Comparison of ENCODE assay signal across 10 mouse cellular contexts in genomic region chr4:123758306-123758705, GRCm38 (mm10). TPM values are rescaled to one million over a fixed set of nuclear protein-coding genes. Genes with fewer than 3 reads are reported as not detected.
DNase-seq lines count a peak whose midpoint lies in the region; ATAC-seq and TF ChIP-seq lines count a peak whose summit lies in the region.
"Had no signal": no experiment of that assay in that cellular context is flagged by ENCODE, and none has a peak within 500 bp of the region (broad histone marks: within the 10 kb centered on the region; RNA-seq: fewer than 3 reads in every experiment).

No protein-coding gene starts in this region.

- no peak for TF ChIP-seq POLR2A in liver, adult 2 months (IDR thresholded peaks at IDR 0.05; ENCODE audit: extremely low read depth, insufficient read depth, low read length)

- H3K4me3 ChIP-seq in liver, adult 2 months (ENCODE audit: insufficient read depth, low read depth, low read length), result no peak overlapping the region
- H3K4me3 ChIP-seq in liver, embryonic 11.5 days (ENCODE audit: low read depth, low read length), result no peak overlapping the region
- no peak overlapping the region for H3K4me3 ChIP-seq in midbrain, embryonic 15.5 days
- H3K4me3 ChIP-seq: embryonic facial prominence, embryonic 13.5 days had no signal

- H3K27ac ChIP-seq in liver, adult 2 months (replicated peaks; ENCODE audit: insufficient read depth, low read depth, low read length), result no peak overlapping the region
- no peak overlapping the region for H3K27ac ChIP-seq in liver, embryonic 11.5 days (ENCODE audit: low read depth, low read length)
- H3K27ac ChIP-seq in midbrain, embryonic 15.5 days, result no peak overlapping the region
- H3K27ac ChIP-seq: embryonic facial prominence, embryonic 13.5 days had no signal

- H3K27me3 ChIP-seq in liver, adult 2 months (ENCODE audit: control insufficient read depth, insufficient read depth, low read length), result no peaks in the 10 kb centered on the region
- no peaks in the 10 kb centered on the region for H3K27me3 ChIP-seq in liver, embryonic 11.5 days (replicated peaks; ENCODE audit: control insufficient read depth, insufficient read depth, low read length)
- H3K27me3 ChIP-seq in midbrain, embryonic 15.5 days (replicated peaks), result no peaks in the 10 kb centered on the region
- H3K27me3 ChIP-seq: embryonic facial prominence, embryonic 13.5 days had no signal

- H3K9ac ChIP-seq in liver, adult 2 months (ENCODE audit: low read depth, low read length), result no peak overlapping the region
- H3K9ac ChIP-seq in liver, embryonic 11.5 days (ENCODE audit: low read depth, low read length), result no peak overlapping the region
- no peak overlapping the region for H3K9ac ChIP-seq in midbrain, embryonic 15.5 days
- H3K9ac ChIP-seq: embryonic facial prominence, embryonic 13.5 days had no signal

- no peak overlapping the region for H3K4me2 ChIP-seq in liver, embryonic 11.5 days
- no peak overlapping the region for H3K4me2 ChIP-seq in midbrain, embryonic 15.5 days
- H3K4me2 ChIP-seq: embryonic facial prominence, embryonic 13.5 days had no signal

- H3K36me3 ChIP-seq in liver, adult 2 months (ENCODE audit: control insufficient read depth, insufficient read depth, low read length), result no peaks in the 10 kb centered on the region
- no peaks in the 10 kb centered on the region for H3K36me3 ChIP-seq in liver, embryonic 11.5 days (ENCODE audit: control insufficient read depth, insufficient read depth, low read length)
- no peaks in the 10 kb centered on the region for H3K36me3 ChIP-seq in midbrain, embryonic 15.5 days (replicated peaks)
- H3K36me3 ChIP-seq: embryonic facial prominence, embryonic 13.5 days; G1E had no signal

- H3K9me3 ChIP-seq in liver, embryonic 11.5 days (ENCODE audit: control insufficient read depth, low read length), result no peaks in the 10 kb centered on the region
- no peaks in the 10 kb centered on the region for H3K9me3 ChIP-seq in midbrain, embryonic 15.5 days
- H3K9me3 ChIP-seq: embryonic facial prominence, embryonic 13.5 days; G1E had no signal

- no peaks in the 10 kb centered on the region for H3K4me1 ChIP-seq in liver, adult 2 months (ENCODE audit: control insufficient read depth, insufficient read depth, low read length)
- no peaks in the 10 kb centered on the region for H3K4me1 ChIP-seq in liver, embryonic 11.5 days (replicated peaks; ENCODE audit: control insufficient read depth, insufficient read depth, low read length)
- no peaks in the 10 kb centered on the region for H3K4me1 ChIP-seq in midbrain, embryonic 15.5 days
- H3K4me1 ChIP-seq: embryonic facial prominence, embryonic 13.5 days had no signal

- WGBS in liver, adult 2 months, result 38% methylated on average over 4 of the region's 4 CpGs
- WGBS in liver, embryonic 11.5 days, result 55% methylated on average over 4 of the region's 4 CpGs
- WGBS in midbrain, embryonic 15.5 days, result 61% methylated on average over 4 of the region's 4 CpGs

- peak; percentile 40 for TF ChIP-seq CTCF in liver, adult 2 months (IDR thresholded peaks at IDR 0.05; ENCODE audit: low read depth, low read length)

- H3K79me2 ChIP-seq in liver, adult 2 months (ENCODE audit: control insufficient read depth, insufficient read depth, low read length), result no peaks in the 10 kb centered on the region

- no peak for ATAC-seq in liver, embryonic 11.5 days (replicated peaks; ENCODE audit: low FRiP score)
- peak; percentile 78 for ATAC-seq in megakaryocyte-erythroid progenitor cell, adult 5-6 weeks (replicated peaks; ENCODE audit: low FRiP score, low TSS enrichment, poor library complexity, severe bottlenecking)
- ATAC-seq in midbrain, embryonic 15.5 days (replicated peaks), result no peak

- DNase-seq in adrenal gland, postnatal 25 days, result peak; percentile 9
- no peak for DNase-seq in adrenal gland, adult 8-10 months
- DNase-seq in liver, adult 2 months (ENCODE audit: extremely low read depth, low read depth, low spot score), result peak; percentile 59
- DNase-seq in liver, embryonic 11.5 days (ENCODE audit: low spot score), result no peak
- peak; percentile 46 for DNase-seq in embryo, embryonic 11 days
- DNase-seq in frontal cortex, postnatal 10 days (ENCODE audit: low spot score in 2 of 2), result no peak

RNA-seq across cellular contexts. Expression of gene Akirin1, which starts 8.2 kb away (rescaled TPM):
- total RNA-seq in adrenal gland, postnatal 25 days (2021), result 59.0 and 68.9 TPM in 2 replicates
- 10 to 100 TPM; 70.9 to 77.6 (median 71.6) TPM for total RNA-seq in adrenal gland, adult 8-10 months (2022)
- 12.2 and 14.4 TPM in 2 replicates for total RNA-seq in liver, adult 2 months (2014; rRNA removed)
- polyA plus RNA-seq in liver, adult 2 months (2012; rRNA removed), result 13.0 TPM in 2 replicates
- 39.8 and 49.1 TPM in 2 replicates for polyA plus RNA-seq in liver, embryonic 11.5 days (2014; fragmentation: Nextera tagmentation; extraction: Ambion mirVana)
- 27.4 and 34.6 TPM in 2 replicates for total RNA-seq in megakaryocyte-erythroid progenitor cell, adult 5-6 weeks (2014; fragmentation: Nextera tagmentation)
- total RNA-seq in megakaryocyte-erythroid progenitor cell, adult 5-6 weeks (2017), result 16.7 and 20.1 TPM in 2 replicates
- polyA plus RNA-seq in midbrain, embryonic 15.5 days (2015; fragmentation: Nextera tagmentation; extraction: Ambion mirVana), result 80.6 and 82.7 TPM in 2 replicates

RNA-seq across cellular contexts. Expression of gene Rhbdl2, which starts 29.4 kb away (rescaled TPM):
- total RNA-seq in adrenal gland, postnatal 25 days (2021), result 0.71 and 1.1 TPM in 2 replicates
- 1 to 10 TPM in 2 of 4 experiments, under 1 TPM in 2; 0.38 to 2.4 (median 1.2) TPM for total RNA-seq in adrenal gland, adult 8-10 months (2022)
- 0.28 TPM in 1 of 2 replicates, not detected in the other for total RNA-seq in liver, adult 2 months (2014; rRNA removed)
- not detected in 2 replicates for polyA plus RNA-seq in liver, adult 2 months (2012; rRNA removed)
- 0.18 TPM in 1 of 2 replicates, not detected in the other for polyA plus RNA-seq in liver, embryonic 11.5 days (2014; fragmentation: Nextera tagmentation; extraction: Ambion mirVana)
- total RNA-seq in megakaryocyte-erythroid progenitor cell, adult 5-6 weeks (2014; fragmentation: Nextera tagmentation), result not detected in 2 replicates
- not detected in 2 replicates for total RNA-seq in megakaryocyte-erythroid progenitor cell, adult 5-6 weeks (2017)
- polyA plus RNA-seq in midbrain, embryonic 15.5 days (2015; fragmentation: Nextera tagmentation; extraction: Ambion mirVana), result 1.1 and 1.6 TPM in 2 replicates
- polyA plus RNA-seq: G1E had no signal

RNA-seq across cellular contexts. Expression of gene Ndufs5, which starts 40.3 kb away (rescaled TPM):
- 222 and 237 TPM in 2 replicates for total RNA-seq in adrenal gland, postnatal 25 days (2021)
- total RNA-seq in adrenal gland, adult 8-10 months (2022), result 100 to 1,000 TPM; 141 to 205 (median 168) TPM
- 135 and 170 TPM in 2 replicates for total RNA-seq in liver, adult 2 months (2014; rRNA removed)
- 41.1 and 84.0 TPM in 2 replicates for polyA plus RNA-seq in liver, adult 2 months (2012; rRNA removed)
- polyA plus RNA-seq in liver, embryonic 11.5 days (2014; fragmentation: Nextera tagmentation; extraction: Ambion mirVana), result 312 and 323 TPM in 2 replicates
- 163 and 168 TPM in 2 replicates for total RNA-seq in megakaryocyte-erythroid progenitor cell, adult 5-6 weeks (2014; fragmentation: Nextera tagmentation)
- 121 and 189 TPM in 2 replicates for total RNA-seq in megakaryocyte-erythroid progenitor cell, adult 5-6 weeks (2017)
- 410 and 413 TPM in 2 replicates for polyA plus RNA-seq in midbrain, embryonic 15.5 days (2015; fragmentation: Nextera tagmentation; extraction: Ambion mirVana)

Comparison
In these comparisons a context has a peak if more than half of its experiments do, and no peak if none do; other contexts are left out.
1. DNase-seq: peak in adrenal gland, postnatal 25 days (single experiment), liver, adult 2 months (single experiment) and embryo, embryonic 11 days (single experiment); none in adrenal gland, adult 8-10 months (single experiment), liver, embryonic 11.5 days (single experiment) and frontal cortex, postnatal 10 days (0 of 2).